Mouse (Mus musculus): ENCODE results near the gene Hist1h3h.
"Not testable (repeated sequence)": the region's sequence is repeated elsewhere in the genome, so short reads cannot be mapped to it uniquely, and the experiment has no call there.

GRCm38 (mm10) chr13:21754294-21755001 lies 37.0 kb downstream of the Hist1h3h start:
- not testable (repeated sequence) for TF ChIP-seq POLR2A (IDR thresholded peaks at IDR 0.05; ENCODE audit: control insufficient read depth, low read depth, low read length); CTCF (IDR thresholded peaks at IDR 0.05; ENCODE audit: control insufficient read depth, insufficient read depth, insufficient replicate concordance, low read depth, low read length)

Data from testis, adult 2 months (tissue).